Mouse (Mus musculus): ENCODE measurements around the gene Nfix. TPM values are rescaled to one million over a fixed set of nuclear protein-coding genes. Genes with fewer than 3 reads are reported as not detected.
A peak's percentile ranks its signal among the peaks of the same experiment; 100 is the strongest.

Nfix gene
- polyA plus RNA-seq, 1 experiment from 2014 or later, result 2.2 TPM

- peak; percentile 88 for ATAC-seq (ENCODE audit: low FRiP score)
- H3K4me1 ChIP-seq (ENCODE audit: control insufficient read depth, insufficient read depth, low read length), result peaks cover 38% of the 10 kb centered on the region
Observed at GRCm38 (mm10) chr8:84655336-84656190, 144.6 kb downstream of the Nfix start.

DNA sequence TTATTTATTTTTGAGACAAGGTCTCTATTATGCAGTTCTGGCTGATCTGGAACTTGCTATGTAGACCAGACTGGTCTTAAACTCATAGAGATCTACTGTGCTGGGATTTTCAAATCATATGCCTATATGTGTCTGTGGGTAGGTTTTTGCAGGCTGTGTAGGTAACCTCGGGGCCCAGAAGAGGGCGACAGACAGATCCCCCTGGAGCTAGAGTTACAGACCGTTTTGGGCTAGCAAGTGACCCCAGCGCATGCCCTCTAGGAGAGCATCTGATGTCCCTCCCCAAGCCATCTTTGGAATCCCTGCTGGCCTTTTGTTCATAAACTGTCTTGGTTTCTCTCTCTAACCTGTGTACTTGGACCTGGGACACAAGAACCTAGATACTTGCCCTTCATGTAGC, 145.5 kb downstream of the Nfix start:
- H3K4me2 ChIP-seq, result no peak overlapping the region
- no peaks in the 10 kb centered on the region for H3K27me3 ChIP-seq (ENCODE audit: control insufficient read depth, insufficient read depth, low read length)
- H3K4me3 ChIP-seq (ENCODE audit: low read depth, low read length), result no peak overlapping the region
- H3K4me1 ChIP-seq (ENCODE audit: control insufficient read depth, insufficient read depth, low read length), result peaks cover 33% of the 10 kb centered on the region
- no peaks in the 10 kb centered on the region for H3K36me3 ChIP-seq (ENCODE audit: control insufficient read depth, insufficient read depth, low read length)
- no peaks in the 10 kb centered on the region for H3K9me3 ChIP-seq (ENCODE audit: control insufficient read depth, low read length)
- DNase-seq (ENCODE audit: low spot score, missing footprints) (peak; percentile 87), ATAC-seq (ENCODE audit: low FRiP score) (no peak)
- 36% methylated on average over 4 of the region's 4 CpGs for WGBS
- peak overlapping the region; percentile 84 for H3K27ac ChIP-seq (ENCODE audit: low read depth, low read length)
- H3K9ac ChIP-seq (ENCODE audit: low read length), result no peak overlapping the region

More at GRCm38 (mm10) chr8:84655336-84656190, 144.6 kb downstream of the Nfix start:
- Histone ChIP-seq H3K27me3 (ENCODE audit: control insufficient read depth, insufficient read depth, low read length) (no peaks in the 10 kb centered on the region), H3K4me3 (ENCODE audit: low read depth, low read length) (peak overlapping the region; percentile 28), H3K9ac (ENCODE audit: low read length) (peak overlapping the region; percentile 62), H3K9me3 (ENCODE audit: control insufficient read depth, low read length) (no peaks in the 10 kb centered on the region), H3K36me3 (ENCODE audit: control insufficient read depth, insufficient read depth, low read length) (no peaks in the 10 kb centered on the region), H3K27ac (ENCODE audit: low read depth, low read length) (peak overlapping the region; percentile 84), H3K4me2 (peak overlapping the region; percentile 62)
- under 1% methylated on average over 14 of the region's 15 CpGs for WGBS
- DNase-seq (ENCODE audit: low spot score, missing footprints), result peak; percentile 96

DNA sequence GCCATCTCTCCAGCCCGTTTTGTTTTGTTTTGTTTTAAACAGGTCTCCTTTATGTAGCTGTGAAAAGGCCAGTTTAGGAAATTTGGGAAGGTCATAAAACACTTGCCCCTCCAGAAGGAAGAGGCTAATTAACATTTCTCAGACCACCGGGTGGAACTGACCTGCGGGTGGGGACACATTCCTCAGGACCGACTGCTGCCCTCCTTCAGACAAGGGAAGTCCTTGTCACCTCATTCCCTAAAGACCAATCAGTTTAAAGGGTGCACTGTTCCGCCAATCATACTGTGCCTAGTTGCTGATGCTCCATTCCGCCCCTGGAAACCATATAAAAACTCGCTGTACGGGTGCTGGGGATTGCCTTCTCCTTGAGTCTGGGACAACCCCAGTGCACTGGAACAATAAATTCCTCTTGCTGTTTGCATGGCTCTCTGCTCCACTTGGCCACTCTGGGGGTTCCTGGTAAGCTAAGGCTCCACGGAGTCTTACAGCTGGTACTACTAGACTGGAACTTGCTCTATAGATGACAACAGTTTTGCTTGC, 147.0 kb downstream of the Nfix start:
- DNase-seq (ENCODE audit: low spot score, missing footprints) (no peak), ATAC-seq (ENCODE audit: low FRiP score) (no peak)
- Histone ChIP-seq H3K27ac (ENCODE audit: low read depth, low read length) (no peak overlapping the region), H3K4me2 (no peak overlapping the region), H3K9ac (ENCODE audit: low read length) (no peak overlapping the region), H3K4me1 (ENCODE audit: control insufficient read depth, insufficient read depth, low read length) (peaks cover 27% of the 10 kb centered on the region), H3K27me3 (ENCODE audit: control insufficient read depth, insufficient read depth, low read length) (no peaks in the 10 kb centered on the region), H3K9me3 (ENCODE audit: control insufficient read depth, low read length) (no peaks in the 10 kb centered on the region), H3K4me3 (ENCODE audit: low read depth, low read length) (no peak overlapping the region), H3K36me3 (ENCODE audit: control insufficient read depth, insufficient read depth, low read length) (no peaks in the 10 kb centered on the region)
- 71% methylated on average over 9 of the region's 9 CpGs for WGBS

GRCm38 (mm10) chr8:84650213-84650612, 149.9 kb downstream of the Nfix start:
- H3K9me3 ChIP-seq (ENCODE audit: control insufficient read depth, low read length), result no peaks in the 10 kb centered on the region
- no peak overlapping the region for H3K4me2 ChIP-seq
- H3K4me1 ChIP-seq (ENCODE audit: control insufficient read depth, insufficient read depth, low read length), result peaks cover 16% of the 10 kb centered on the region
- no peak overlapping the region for H3K9ac ChIP-seq (ENCODE audit: low read length)
- 41% methylated on average over 3 of the region's 3 CpGs for WGBS
- no peaks in the 10 kb centered on the region for H3K27me3 ChIP-seq (ENCODE audit: control insufficient read depth, insufficient read depth, low read length)
- DNase-seq (ENCODE audit: low spot score, missing footprints) (no peak), ATAC-seq (ENCODE audit: low FRiP score) (no peak)
- H3K27ac ChIP-seq (ENCODE audit: low read depth, low read length), result no peak overlapping the region
- H3K4me3 ChIP-seq (ENCODE audit: low read depth, low read length), result no peak overlapping the region
- no peaks in the 10 kb centered on the region for H3K36me3 ChIP-seq (ENCODE audit: control insufficient read depth, insufficient read depth, low read length)

Other genes starting within 250 kb of the Nfix start
- 49.9 and 52.9 TPM in 2 replicates for gene Ier2, start 137.5 kb downstream of the Nfix start, polyA plus RNA-seq (2014; fragmentation: Nextera tagmentation; extraction: Ambion mirVana)
- gene Trmt1, start 114.0 kb downstream of the Nfix start, polyA plus RNA-seq (2014; fragmentation: Nextera tagmentation; extraction: Ambion mirVana), result 39.9 and 45.6 TPM in 2 replicates
- gene Nacc1, start 112.5 kb downstream of the Nfix start, polyA plus RNA-seq (2014; fragmentation: Nextera tagmentation; extraction: Ambion mirVana), result 18.6 and 21.4 TPM in 2 replicates
- gene Lyl1, start 98.9 kb downstream of the Nfix start, polyA plus RNA-seq (2014; fragmentation: Nextera tagmentation; extraction: Ambion mirVana), result 5.1 and 6.5 TPM in 2 replicates
- 1.6 and 1.9 TPM in 2 replicates for gene G430095P16Rik, start 77.3 kb downstream of the Nfix start, polyA plus RNA-seq (2014; fragmentation: Nextera tagmentation; extraction: Ambion mirVana)
- 3.9 and 4.6 TPM in 2 replicates for gene Dand5, start 22.5 kb upstream of the Nfix start, polyA plus RNA-seq (2014; fragmentation: Nextera tagmentation; extraction: Ambion mirVana)
- 37.3 and 37.8 TPM in 2 replicates for gene Gadd45gip1, start 31.2 kb upstream of the Nfix start, polyA plus RNA-seq (2014; fragmentation: Nextera tagmentation; extraction: Ambion mirVana)
- 87.7 and 100 TPM in 2 replicates for gene Rad23a, start 40.3 kb upstream of the Nfix start, polyA plus RNA-seq (2014; fragmentation: Nextera tagmentation; extraction: Ambion mirVana)
- 708 and 747 TPM in 2 replicates for gene Calr, start 46.6 kb upstream of the Nfix start, polyA plus RNA-seq (2014; fragmentation: Nextera tagmentation; extraction: Ambion mirVana)
- 77.4 and 84.4 TPM in 2 replicates for gene Farsa, start 56.6 kb upstream of the Nfix start, polyA plus RNA-seq (2014; fragmentation: Nextera tagmentation; extraction: Ambion mirVana)
- 53.2 and 58.8 TPM in 2 replicates for gene Syce2, start 71.8 kb upstream of the Nfix start, polyA plus RNA-seq (2014; fragmentation: Nextera tagmentation; extraction: Ambion mirVana)
- gene Gcdh, start 93.6 kb upstream of the Nfix start, polyA plus RNA-seq (2014; fragmentation: Nextera tagmentation; extraction: Ambion mirVana), result 24.6 and 31.8 TPM in 2 replicates
- gene Klf1, start 101.6 kb upstream of the Nfix start, polyA plus RNA-seq (2014; fragmentation: Nextera tagmentation; extraction: Ambion mirVana), result 13.7 and 14.4 TPM in 2 replicates
- gene Dnase2a, start 108.2 kb upstream of the Nfix start, polyA plus RNA-seq (2014; fragmentation: Nextera tagmentation; extraction: Ambion mirVana), result 4.3 and 4.6 TPM in 2 replicates
- 8.8 and 10.2 TPM in 2 replicates for gene Mast1, start 137.0 kb upstream of the Nfix start, polyA plus RNA-seq (2014; fragmentation: Nextera tagmentation; extraction: Ambion mirVana)
- 0.15 TPM in 1 of 2 replicates, not detected in the other for gene Rtbdn, start 146.6 kb upstream of the Nfix start, polyA plus RNA-seq (2014; fragmentation: Nextera tagmentation; extraction: Ambion mirVana)
- gene Gm49661, start 169.1 kb upstream of the Nfix start, polyA plus RNA-seq (2014; fragmentation: Nextera tagmentation; extraction: Ambion mirVana), result not detected in 2 replicates
- 1,298 and 1,349 TPM in 2 replicates for gene Prdx2, start 169.2 kb upstream of the Nfix start, polyA plus RNA-seq (2014; fragmentation: Nextera tagmentation; extraction: Ambion mirVana)
- gene Rnaseh2a, start 169.4 kb upstream of the Nfix start, polyA plus RNA-seq (2014; fragmentation: Nextera tagmentation; extraction: Ambion mirVana), result 113 and 121 TPM in 2 replicates
- gene Junb, start 178.4 kb upstream of the Nfix start, polyA plus RNA-seq (2014; fragmentation: Nextera tagmentation; extraction: Ambion mirVana), result 3.4 and 4.5 TPM in 2 replicates
- gene Hook2, start 190.3 kb upstream of the Nfix start, polyA plus RNA-seq (2014; fragmentation: Nextera tagmentation; extraction: Ambion mirVana), result 11.4 and 11.8 TPM in 2 replicates
- gene Best2, start 214.2 kb upstream of the Nfix start, polyA plus RNA-seq (2014; fragmentation: Nextera tagmentation; extraction: Ambion mirVana), result not detected in 2 replicates
- 129 TPM in 2 replicates for gene Asna1, start 224.9 kb upstream of the Nfix start, polyA plus RNA-seq (2014; fragmentation: Nextera tagmentation; extraction: Ambion mirVana)
- gene Trir, start 226.5 kb upstream of the Nfix start, polyA plus RNA-seq (2014; fragmentation: Nextera tagmentation; extraction: Ambion mirVana), result 164 and 180 TPM in 2 replicates
- gene Tnpo2, start 236.6 kb upstream of the Nfix start, polyA plus RNA-seq (2014; fragmentation: Nextera tagmentation; extraction: Ambion mirVana), result 19.5 and 19.9 TPM in 2 replicates

Data from midbrain, embryonic 11.5 days (tissue).